Mouse (Mus musculus): Measurements from ENCODE around the gene Pex6. TPM values are rescaled to one million over a fixed set of nuclear protein-coding genes. Genes with fewer than 3 reads are reported as not detected.
A peak's percentile ranks its signal among the peaks of the same experiment; 100 is the strongest.

The Pex6 gene
- polyA plus RNA-seq, 1 experiment from 2014 or later = 18.1 TPM

DNA sequence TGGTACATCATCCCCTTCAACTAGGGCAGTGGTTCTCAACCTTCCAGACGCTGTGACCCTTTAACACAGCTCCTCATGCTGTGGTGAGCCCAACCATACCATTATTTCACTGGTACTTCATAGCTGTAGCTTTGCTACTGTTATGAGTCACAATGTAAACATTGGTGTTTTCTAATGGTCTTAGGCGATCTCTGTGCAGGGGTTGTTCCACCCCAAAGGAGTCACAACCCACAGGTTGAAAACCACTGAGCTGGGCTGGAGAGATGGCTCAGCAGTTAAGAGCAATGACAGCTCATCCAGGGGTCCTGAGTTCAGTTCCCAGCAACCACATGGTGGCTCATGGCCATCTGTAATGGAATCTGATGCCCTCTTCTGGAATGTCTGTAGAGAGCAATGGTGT is 19.9 kb upstream of the Pex6 start:
- Histone ChIP-seq H3K9ac (ENCODE audit: low read length) (no peak overlapping the region), H3K4me1 (ENCODE audit: control insufficient read depth, insufficient read depth, low read length) (no peaks in the 10 kb centered on the region), H3K27me3 (ENCODE audit: control insufficient read depth, insufficient read depth, low read length) (no peaks in the 10 kb centered on the region), H3K27ac (replicated peaks; ENCODE audit: low read depth, low read length) (no peak overlapping the region), H3K9me3 (ENCODE audit: control insufficient read depth, low read length) (no peaks in the 10 kb centered on the region), H3K36me3 (ENCODE audit: control insufficient read depth, insufficient read depth, low read length) (peaks cover 10% of the 10 kb centered on the region; the same call in 1 of the 2 replicates), H3K4me2 (ENCODE audit: low read depth, severe bottlenecking) (no peak overlapping the region), H3K4me3 (ENCODE audit: low read depth, low read length) (no peak overlapping the region)
- 92% methylated on average over 2 of the region's 2 CpGs for WGBS
- ATAC-seq (ENCODE audit: insufficient number of reproducible peaks, low FRiP score, low TSS enrichment, low read depth) = no peak
- no peak for DNase-seq (ENCODE audit: low spot score)

DNA sequence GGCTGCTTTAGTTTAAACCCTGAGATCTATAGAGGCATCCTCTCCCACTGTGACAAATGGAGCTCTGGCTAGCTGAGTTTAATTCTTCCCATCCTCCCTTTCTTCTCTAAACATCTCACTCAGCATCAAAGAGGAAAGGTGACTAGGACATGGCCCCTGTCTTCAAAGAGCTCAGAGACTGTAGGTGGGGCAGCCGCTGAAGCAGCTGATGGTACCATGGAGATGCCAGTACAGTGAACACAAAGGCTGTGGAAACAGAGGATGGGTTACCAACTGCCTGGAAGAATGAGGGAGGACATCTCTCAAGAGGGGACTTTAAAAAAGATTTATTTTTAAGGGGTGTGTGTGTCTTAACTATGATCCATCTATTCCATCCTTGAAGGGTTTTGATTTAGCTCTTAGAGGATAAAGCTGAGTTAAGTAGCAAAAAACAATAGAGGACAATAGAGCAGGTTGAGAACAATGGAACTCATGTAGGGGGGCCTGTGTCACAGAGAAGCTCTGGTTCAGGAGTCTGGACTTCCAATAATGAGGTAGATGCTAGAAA is 16.7 kb upstream of the Pex6 start:
- no peak overlapping the region for H3K4me3 ChIP-seq (ENCODE audit: low read depth, low read length)
- 76% methylated on average over 1 of the region's 1 CpGs for WGBS
- H3K9ac ChIP-seq (ENCODE audit: low read length) = no peak overlapping the region
- no peaks in the 10 kb centered on the region for H3K9me3 ChIP-seq (ENCODE audit: control insufficient read depth, low read length)
- H3K4me2 ChIP-seq (ENCODE audit: low read depth, severe bottlenecking) = no peak overlapping the region
- H3K4me1 ChIP-seq (ENCODE audit: control insufficient read depth, insufficient read depth, low read length) = no peaks in the 10 kb centered on the region
- no peaks in the 10 kb centered on the region for H3K27me3 ChIP-seq (ENCODE audit: control insufficient read depth, insufficient read depth, low read length)
- H3K36me3 ChIP-seq (ENCODE audit: control insufficient read depth, insufficient read depth, low read length) = peaks cover 3% of the 10 kb centered on the region; the same call in 1 of the 2 replicates
- no peak for DNase-seq (ENCODE audit: low spot score)
- ATAC-seq (ENCODE audit: insufficient number of reproducible peaks, low FRiP score, low TSS enrichment, low read depth) = no peak
- no peak overlapping the region for H3K27ac ChIP-seq (replicated peaks; ENCODE audit: low read depth, low read length)

DNA sequence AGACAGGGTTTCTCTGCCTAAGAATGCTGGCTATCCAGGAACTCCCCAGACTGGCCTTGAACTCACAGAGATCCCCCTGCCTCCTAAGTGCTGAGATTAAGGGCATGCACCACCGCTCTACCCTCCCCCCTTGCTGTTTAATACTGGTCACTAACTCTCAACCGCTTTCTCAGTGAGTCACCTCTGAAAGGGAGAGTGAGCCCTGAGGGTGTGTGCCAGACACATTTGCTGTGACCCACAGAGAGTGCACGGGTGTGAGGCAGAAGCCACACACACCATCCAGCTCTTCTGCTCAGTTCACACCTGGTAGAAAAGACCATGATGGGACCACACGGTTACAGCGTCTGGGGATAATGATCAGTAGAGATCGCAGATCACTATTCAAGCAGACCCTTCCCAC is 12.7 kb upstream of the Pex6 start:
- Histone ChIP-seq H3K4me3 (ENCODE audit: low read depth, low read length) (no peak overlapping the region), H3K9ac (ENCODE audit: low read length) (no peak overlapping the region), H3K27ac (replicated peaks; ENCODE audit: low read depth, low read length) (no peak overlapping the region), H3K36me3 (ENCODE audit: control insufficient read depth, insufficient read depth, low read length) (peaks cover 7% of the 10 kb centered on the region; the same call in 1 of the 2 replicates), H3K4me1 (ENCODE audit: control insufficient read depth, insufficient read depth, low read length) (peaks cover 11% of the 10 kb centered on the region), H3K4me2 (ENCODE audit: low read depth, severe bottlenecking) (no peak overlapping the region), H3K27me3 (ENCODE audit: control insufficient read depth, insufficient read depth, low read length) (no peaks in the 10 kb centered on the region), H3K9me3 (ENCODE audit: control insufficient read depth, low read length) (no peaks in the 10 kb centered on the region)
- ATAC-seq (ENCODE audit: insufficient number of reproducible peaks, low FRiP score, low TSS enrichment, low read depth) = no peak
- DNase-seq (ENCODE audit: low spot score) = no peak
- WGBS = 88% methylated on average over 6 of the region's 6 CpGs

DNA sequence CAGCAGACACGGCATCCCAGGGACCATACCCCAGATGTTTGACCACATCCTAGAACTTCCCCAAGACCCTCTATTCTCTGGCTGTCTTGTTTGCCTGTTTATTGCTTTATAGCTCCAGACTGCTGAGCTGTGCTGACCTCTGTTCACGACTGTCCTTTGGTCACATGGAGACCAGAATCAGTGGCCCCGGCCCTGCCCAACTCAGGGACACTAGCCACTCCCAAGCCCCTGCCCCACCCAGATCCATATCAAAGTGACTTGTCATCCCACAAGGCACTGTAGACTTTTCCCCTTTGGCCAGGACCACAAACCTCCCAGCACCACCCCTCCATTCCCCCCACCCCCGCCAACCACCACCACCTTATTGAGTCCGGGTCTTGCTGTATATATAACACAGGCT is 12.0 kb upstream of the Pex6 start:
- H3K4me2 ChIP-seq (ENCODE audit: low read depth, severe bottlenecking) = no peak overlapping the region
- H3K36me3 ChIP-seq (ENCODE audit: control insufficient read depth, insufficient read depth, low read length) = peaks cover 4% of the 10 kb centered on the region; the same call in 1 of the 2 replicates
- DNase-seq (ENCODE audit: low spot score) = no peak
- no peak overlapping the region for H3K27ac ChIP-seq (replicated peaks; ENCODE audit: low read depth, low read length)
- H3K4me3 ChIP-seq (ENCODE audit: low read depth, low read length) = no peak overlapping the region
- ATAC-seq (ENCODE audit: insufficient number of reproducible peaks, low FRiP score, low TSS enrichment, low read depth) = no peak
- 48% methylated on average over 5 of the region's 5 CpGs for WGBS
- no peaks in the 10 kb centered on the region for H3K27me3 ChIP-seq (ENCODE audit: control insufficient read depth, insufficient read depth, low read length)
- no peak overlapping the region for H3K9ac ChIP-seq (ENCODE audit: low read length)
- H3K9me3 ChIP-seq (ENCODE audit: control insufficient read depth, low read length) = no peaks in the 10 kb centered on the region
- peaks cover 15% of the 10 kb centered on the region for H3K4me1 ChIP-seq (ENCODE audit: control insufficient read depth, insufficient read depth, low read length)

DNA sequence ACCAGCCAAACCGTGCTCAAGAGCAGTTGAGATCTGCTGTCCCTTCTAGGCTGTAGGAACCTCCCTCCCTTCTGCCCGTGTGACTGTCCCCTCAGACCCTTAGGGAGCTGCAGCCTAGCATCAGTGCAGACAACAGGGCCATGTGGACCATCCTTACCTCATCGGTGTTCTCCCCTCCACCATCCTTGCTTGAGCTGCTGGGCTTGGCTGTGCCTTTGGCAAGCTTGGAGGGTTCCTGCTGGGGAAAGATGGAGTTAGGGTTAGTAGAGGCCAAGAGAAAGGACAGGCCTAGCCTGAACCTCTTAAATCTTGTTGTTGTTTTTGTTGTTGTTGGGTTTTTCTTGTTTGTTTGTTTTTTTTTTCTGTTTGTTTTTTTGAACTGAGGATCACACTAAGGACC is 11.4 kb upstream of the Pex6 start:
- Histone ChIP-seq H3K9me3 (ENCODE audit: control insufficient read depth, low read length) (no peaks in the 10 kb centered on the region), H3K27me3 (ENCODE audit: control insufficient read depth, insufficient read depth, low read length) (no peaks in the 10 kb centered on the region), H3K36me3 (ENCODE audit: control insufficient read depth, insufficient read depth, low read length) (peaks cover 4% of the 10 kb centered on the region; the same call in 1 of the 2 replicates), H3K4me3 (ENCODE audit: low read depth, low read length) (no peak overlapping the region), H3K9ac (ENCODE audit: low read length) (no peak overlapping the region), H3K4me2 (ENCODE audit: low read depth, severe bottlenecking) (no peak overlapping the region), H3K27ac (replicated peaks; ENCODE audit: low read depth, low read length) (no peak overlapping the region), H3K4me1 (ENCODE audit: control insufficient read depth, insufficient read depth, low read length) (peaks cover 15% of the 10 kb centered on the region)
- 83% methylated on average over 3 of the region's 3 CpGs for WGBS
- DNase-seq (ENCODE audit: low spot score) (no peak), ATAC-seq (ENCODE audit: insufficient number of reproducible peaks, low FRiP score, low TSS enrichment, low read depth) (no peak)

DNA sequence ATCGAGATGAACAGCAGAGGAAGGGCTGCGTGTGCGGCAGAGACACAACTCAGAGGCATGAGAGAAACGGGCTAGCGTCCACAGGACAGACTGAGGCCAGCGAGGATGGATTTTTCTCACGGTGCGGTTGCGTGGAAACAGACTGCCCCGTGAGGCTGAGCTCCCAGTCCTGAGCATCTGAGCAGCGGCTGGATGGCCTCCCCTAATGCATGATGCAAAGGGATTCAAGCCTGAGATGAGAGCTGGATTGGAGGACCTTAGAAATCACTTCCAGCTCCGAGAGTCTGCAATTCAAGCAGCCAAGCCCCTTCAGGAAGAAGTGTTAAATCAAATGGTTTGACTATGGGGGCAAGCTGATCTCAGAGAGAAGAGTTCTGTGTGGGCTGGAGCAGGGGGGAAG is 9.8 kb upstream of the Pex6 start:
- H3K4me1 ChIP-seq (ENCODE audit: control insufficient read depth, insufficient read depth, low read length) = peaks cover 15% of the 10 kb centered on the region
- H3K4me2 ChIP-seq (ENCODE audit: low read depth, severe bottlenecking) = no peak overlapping the region
- 89% methylated on average over 12 of the region's 12 CpGs for WGBS
- H3K9ac ChIP-seq (ENCODE audit: low read length) = 0 out of 2 replicates have a peak overlapping the region, but pooled peaks have one; percentile 17
- ATAC-seq (ENCODE audit: insufficient number of reproducible peaks, low FRiP score, low TSS enrichment, low read depth) = no peak
- H3K27ac ChIP-seq (replicated peaks; ENCODE audit: low read depth, low read length) = no peak overlapping the region
- no peak for DNase-seq (ENCODE audit: low spot score)
- no peaks in the 10 kb centered on the region for H3K27me3 ChIP-seq (ENCODE audit: control insufficient read depth, insufficient read depth, low read length)
- H3K9me3 ChIP-seq (ENCODE audit: control insufficient read depth, low read length) = no peaks in the 10 kb centered on the region
- peaks cover 4% of the 10 kb centered on the region; the same call in 1 of the 2 replicates for H3K36me3 ChIP-seq (ENCODE audit: control insufficient read depth, insufficient read depth, low read length)
- no peak overlapping the region for H3K4me3 ChIP-seq (ENCODE audit: low read depth, low read length)

DNA sequence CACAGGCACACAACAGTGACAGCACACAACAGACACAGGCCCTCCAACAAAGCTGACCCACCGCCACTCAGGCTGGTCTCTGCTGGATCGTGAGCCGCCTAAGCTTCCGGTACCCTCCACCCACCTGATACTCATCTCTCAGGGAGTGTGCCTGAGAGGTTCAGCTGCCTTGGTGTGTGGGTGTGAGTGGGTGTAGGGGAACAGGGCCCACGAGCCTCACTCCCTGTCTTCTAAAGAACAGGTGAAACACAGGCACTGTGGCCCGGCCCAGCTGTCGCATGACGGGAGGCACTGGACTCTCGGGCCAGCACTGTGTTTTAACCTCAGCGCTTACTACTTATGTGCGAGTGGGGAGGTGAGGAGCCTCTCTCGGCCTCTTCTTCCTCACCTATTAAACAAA is 9.2 kb upstream of the Pex6 start:
- Histone ChIP-seq H3K36me3 (ENCODE audit: control insufficient read depth, insufficient read depth, low read length) (peaks cover 4% of the 10 kb centered on the region; the same call in 1 of the 2 replicates), H3K4me2 (ENCODE audit: low read depth, severe bottlenecking) (no peak overlapping the region; the same call in 1 of the 2 replicates)
- WGBS = 87% methylated on average over 12 of the region's 12 CpGs

DNA sequence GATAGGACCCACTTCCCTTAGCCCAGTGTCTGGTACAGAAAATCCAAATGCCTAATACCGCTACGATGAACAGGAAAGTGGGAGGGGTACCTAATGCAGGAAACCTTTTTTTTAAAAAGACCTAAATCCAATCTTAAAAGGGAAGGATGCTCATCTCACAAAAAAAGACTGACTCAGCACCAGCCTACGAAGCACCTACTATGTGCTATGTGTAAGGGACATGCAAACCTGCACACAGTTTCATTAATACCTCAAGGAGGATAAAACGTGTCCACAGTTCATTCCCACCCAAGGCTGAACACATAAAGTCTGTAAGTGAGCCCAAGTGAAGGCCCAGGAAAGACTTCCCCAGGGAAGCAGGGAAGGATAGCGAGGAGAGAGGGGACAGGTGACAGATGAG is 8.8 kb upstream of the Pex6 start:
- WGBS = 88% methylated on average over 5 of the region's 5 CpGs
- no peak for ATAC-seq (ENCODE audit: insufficient number of reproducible peaks, low FRiP score, low TSS enrichment, low read depth)
- H3K4me2 ChIP-seq (ENCODE audit: low read depth, severe bottlenecking) = no peak overlapping the region
- no peaks in the 10 kb centered on the region for H3K27me3 ChIP-seq (ENCODE audit: control insufficient read depth, insufficient read depth, low read length)
- peaks cover 15% of the 10 kb centered on the region for H3K4me1 ChIP-seq (ENCODE audit: control insufficient read depth, insufficient read depth, low read length)
- no peak overlapping the region for H3K27ac ChIP-seq (replicated peaks; ENCODE audit: low read depth, low read length)
- peaks cover 4% of the 10 kb centered on the region; the same call in 1 of the 2 replicates for H3K36me3 ChIP-seq (ENCODE audit: control insufficient read depth, insufficient read depth, low read length)
- H3K4me3 ChIP-seq (ENCODE audit: low read depth, low read length) = no peak overlapping the region
- DNase-seq (ENCODE audit: low spot score) = no peak
- H3K9me3 ChIP-seq (ENCODE audit: control insufficient read depth, low read length) = no peaks in the 10 kb centered on the region
- 0 out of 2 replicates have a peak overlapping the region, but pooled peaks have one; percentile 3 for H3K9ac ChIP-seq (ENCODE audit: low read length)

More for the DNA sequence above, 9.2 kb upstream of the Pex6 start:
- DNase-seq (ENCODE audit: low spot score) (no peak), ATAC-seq (ENCODE audit: insufficient number of reproducible peaks, low FRiP score, low TSS enrichment, low read depth) (no peak)
- Histone ChIP-seq H3K27me3 (ENCODE audit: control insufficient read depth, insufficient read depth, low read length) (no peaks in the 10 kb centered on the region), H3K9ac (ENCODE audit: low read length) (no peak overlapping the region), H3K9me3 (ENCODE audit: control insufficient read depth, low read length) (no peaks in the 10 kb centered on the region), H3K27ac (replicated peaks; ENCODE audit: low read depth, low read length) (no peak overlapping the region), H3K4me3 (ENCODE audit: low read depth, low read length) (no peak overlapping the region), H3K4me1 (ENCODE audit: control insufficient read depth, insufficient read depth, low read length) (peaks cover 15% of the 10 kb centered on the region)
